Mouse (Mus musculus) lung, adult 2 months (tissue): ENCODE measurements around the gene Hemgn.

Experiments used
- CTCF ChIP-seq: fragments of 200-500 bp; IDR thresholded peaks from 2 replicates; pipeline ENCODE4 v1.5.1; 2011; ENCODE audit warnings: mild to moderate bottlenecking, low read length, control low read depth; ENCODE audit not compliant: insufficient read depth
- POLR2A ChIP-seq: fragments of 200-500 bp; IDR thresholded peaks from 2 replicates; pipeline ENCODE4 v1.6.1; 2011; ENCODE audit warnings: low read depth, mild to moderate bottlenecking, control low read depth, low read length, borderline replicate concordance; ENCODE audit errors: extremely low read depth

- TF ChIP-seq CTCF (no peak), POLR2A (no peak)
Measured at GRCm38 (mm10) chr4:46451240-46451757, 38.0 kb upstream of the Hemgn start.
